Mouse (Mus musculus): ENCODE measurements at regions not wholly inside any gene's neighbourhood (a gene's known extent, or its start where the extent isn't known, plus 50 kb on each side); places are given as distances from the start of the nearest gene placed in this dataset.

- peak in 1 of 2 experiments; percentile 19 for DNase-seq
Observed at GRCm38 (mm10) chr4:75884371-75884770, 606.3 kb upstream of the Dmac1 start.

GRCm38 (mm10) chr4:75869771-75870170 is 591.7 kb upstream of the Dmac1 start:
- DNase-seq, result no peak

- DNase-seq, result no peak
Observed at GRCm38 (mm10) chr4:75861076-75861475, 583.0 kb upstream of the Dmac1 start.

- DNase-seq, result no peak
Observed at GRCm38 (mm10) chr4:75857769-75858408, 579.8 kb upstream of the Dmac1 start.

- DNase-seq, result no peak
Observed at GRCm38 (mm10) chr4:75855688-75856296, 577.7 kb upstream of the Dmac1 start.

- no peak for DNase-seq
Observed at GRCm38 (mm10) chr4:75850343-75850742, 572.2 kb upstream of the Dmac1 start.

- no peak for DNase-seq
Observed at GRCm38 (mm10) chr4:75847675-75848385, 569.7 kb upstream of the Dmac1 start.

- DNase-seq, result peak in 1 of 2 experiments; percentile 4
Observed at GRCm38 (mm10) chr4:75845021-75845420, 566.9 kb upstream of the Dmac1 start.

- DNase-seq, result peak; percentile 10 to 11
Observed at GRCm38 (mm10) chr4:75838619-75839018, 560.5 kb upstream of the Dmac1 start.

GRCm38 (mm10) chr4:75827082-75827711 is 549.1 kb upstream of the Dmac1 start:
- DNase-seq, result peak; percentile 18 to 49

GRCm38 (mm10) chr4:75819193-75819603 is 541.1 kb upstream of the Dmac1 start:
- DNase-seq, result no peak

- no peak for DNase-seq
Observed at GRCm38 (mm10) chr4:75816026-75816425, 537.9 kb upstream of the Dmac1 start.

- DNase-seq, result no peak
Observed at GRCm38 (mm10) chr4:75812266-75812665, 534.2 kb upstream of the Dmac1 start.

GRCm38 (mm10) chr4:75801870-75802269 is 523.8 kb upstream of the Dmac1 start:
- no peak for DNase-seq

- no peak for DNase-seq
Observed at GRCm38 (mm10) chr4:75801156-75801555, 523.1 kb upstream of the Dmac1 start.

- DNase-seq, result no peak
Observed at GRCm38 (mm10) chr4:75791789-75792188, 513.7 kb upstream of the Dmac1 start.

GRCm38 (mm10) chr4:75790920-75791589 is 513.0 kb upstream of the Dmac1 start:
- DNase-seq, result no peak

- no peak for DNase-seq
Observed at GRCm38 (mm10) chr4:75787405-75787804, 509.3 kb upstream of the Dmac1 start.

GRCm38 (mm10) chr4:75786391-75786790 is 508.3 kb upstream of the Dmac1 start:
- no peak for DNase-seq

GRCm38 (mm10) chr4:75779492-75779891 is 501.4 kb upstream of the Dmac1 start:
- no peak for DNase-seq

- DNase-seq, result no peak
Observed at GRCm38 (mm10) chr4:75764141-75764540, 486.0 kb upstream of the Dmac1 start.

GRCm38 (mm10) chr4:75744605-75745004 is 466.5 kb upstream of the Dmac1 start:
- no peak for DNase-seq

GRCm38 (mm10) chr4:75741585-75741984 is 463.5 kb upstream of the Dmac1 start:
- no peak for DNase-seq
